Mouse (Mus musculus): Measurements from ENCODE around the gene Fam213b.

The Fam213b gene

DNA sequence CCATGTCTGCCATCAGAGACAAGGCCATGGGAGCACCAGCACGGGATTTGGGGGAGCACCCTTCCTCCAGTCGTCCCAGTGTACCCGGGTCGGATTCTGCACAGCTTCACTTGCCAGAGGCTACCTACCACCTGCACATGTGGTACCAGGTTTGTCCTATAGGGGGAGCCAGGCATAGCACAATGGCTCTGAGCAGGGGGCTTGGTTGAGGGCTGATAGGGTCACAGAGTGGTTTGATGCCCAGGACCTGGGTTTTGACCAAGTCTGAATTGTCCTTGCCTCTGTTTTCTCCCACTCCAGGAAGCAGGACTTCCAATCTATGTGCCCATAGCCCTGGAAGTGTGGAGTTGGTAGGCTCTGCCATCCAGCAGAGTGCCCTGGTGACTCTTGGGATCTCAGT is 26.5 kb upstream of the Fam213b start:
- peak in 1 of 2 experiments; percentile 64 for DNase-seq (ENCODE audit: inconsistent age in 2 of 2, low spot score in 1 of 2)

DNA sequence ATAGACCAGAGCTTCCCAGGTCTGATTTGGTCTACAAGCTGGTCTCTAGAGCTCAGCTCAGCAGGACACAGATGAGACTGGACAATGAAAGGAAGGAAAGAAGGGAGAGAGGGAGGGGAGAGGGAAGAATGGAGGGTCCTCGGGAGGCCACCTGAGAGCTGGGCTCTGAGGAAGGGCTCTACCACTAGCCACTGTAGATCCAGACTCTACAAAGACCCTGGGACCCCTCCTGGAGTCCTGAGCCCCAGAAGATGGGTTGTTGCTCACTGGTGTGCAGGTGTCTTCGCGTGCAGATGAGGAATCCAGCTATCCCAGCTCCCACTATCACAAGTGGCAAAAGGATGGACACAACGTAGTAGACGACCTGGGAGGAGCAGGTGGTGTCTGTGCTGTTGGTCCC is 24.0 kb upstream of the Fam213b start:
- no peak for DNase-seq (ENCODE audit: inconsistent age in 2 of 2, low spot score in 1 of 2)

DNA sequence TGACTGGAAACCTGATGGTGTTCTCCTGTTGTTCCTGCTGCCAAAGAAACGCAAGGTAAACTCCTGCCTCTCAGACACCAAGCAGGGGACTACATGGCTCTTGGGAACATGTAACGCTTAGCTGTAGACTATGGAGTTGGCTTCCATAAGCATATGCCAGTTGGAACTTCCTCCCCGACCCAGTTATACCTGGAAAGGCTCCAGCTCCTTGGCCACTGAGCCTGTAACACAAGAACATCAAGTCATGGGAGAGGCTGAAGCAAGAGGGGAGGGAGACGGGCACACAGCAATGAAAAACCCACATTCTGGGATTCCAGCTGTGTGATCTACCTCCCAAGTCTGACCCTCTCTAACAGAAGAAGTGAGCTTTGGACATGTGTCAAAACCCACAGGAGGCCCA is 23.4 kb upstream of the Fam213b start:
- no peak for DNase-seq (ENCODE audit: inconsistent age in 2 of 2, low spot score in 1 of 2)

DNA sequence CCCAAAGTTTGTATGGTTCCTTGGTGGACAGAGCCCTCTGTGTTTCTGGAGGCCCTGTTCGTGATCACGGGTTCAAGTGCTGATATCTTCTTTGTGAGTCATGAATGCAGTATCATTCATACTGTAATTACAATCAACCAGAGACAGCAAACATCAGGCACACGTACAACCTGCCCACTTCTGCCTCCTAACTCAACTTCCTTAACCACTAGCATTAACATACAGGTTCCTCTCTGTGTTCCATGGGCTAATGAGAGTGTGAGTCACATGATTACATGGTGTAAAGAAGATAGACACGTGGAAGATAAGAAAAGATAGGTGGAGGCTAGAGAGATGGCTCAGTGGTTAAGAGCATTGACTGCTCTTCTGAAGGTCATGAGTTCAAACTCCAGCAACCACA is 17.7 kb upstream of the Fam213b start:
- DNase-seq (ENCODE audit: inconsistent age in 2 of 2, low spot score in 1 of 2): no peak

DNA sequence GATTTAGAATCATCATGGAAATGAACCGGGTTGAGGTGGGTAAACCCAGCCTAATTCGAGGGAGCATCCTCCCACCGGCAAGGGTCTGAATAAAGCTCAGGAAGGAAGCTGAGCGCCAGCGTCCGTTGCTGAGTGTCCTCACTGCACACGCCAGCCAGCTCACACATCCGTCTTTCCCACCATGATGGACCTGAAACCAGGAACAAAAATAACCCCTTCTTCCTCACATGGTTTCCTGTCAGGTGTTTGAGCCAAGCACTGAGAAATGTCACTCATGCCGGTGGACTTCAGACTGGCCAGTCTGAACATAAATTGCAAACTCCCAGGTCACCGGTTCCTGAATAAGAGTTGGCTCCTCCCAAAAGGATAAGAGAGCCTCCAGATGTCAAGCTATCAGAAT is 16.4 kb upstream of the Fam213b start:
- no peak for DNase-seq (ENCODE audit: inconsistent age in 2 of 2, low spot score in 1 of 2)

DNA sequence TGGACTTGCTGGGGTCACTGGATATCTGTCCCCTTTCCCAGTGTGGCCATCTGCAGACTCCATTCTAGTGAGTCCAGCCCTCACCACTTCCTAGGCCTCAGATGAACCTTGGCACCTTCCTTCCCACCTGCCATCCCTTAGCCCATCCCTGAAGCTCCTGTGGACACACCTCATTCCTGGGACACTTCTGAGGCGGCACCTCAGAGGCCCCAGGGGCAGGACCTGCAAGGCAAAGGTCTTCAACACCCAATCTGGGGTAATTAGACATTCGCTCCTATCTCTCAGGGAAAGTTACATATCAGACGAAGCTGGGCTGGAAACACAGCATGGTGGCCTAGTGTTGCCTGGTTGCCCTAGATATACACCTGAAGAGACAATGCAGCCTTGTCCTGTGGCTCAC is 15.8 kb upstream of the Fam213b start:
- no peak for DNase-seq (ENCODE audit: inconsistent age in 2 of 2, low spot score in 1 of 2)

DNA sequence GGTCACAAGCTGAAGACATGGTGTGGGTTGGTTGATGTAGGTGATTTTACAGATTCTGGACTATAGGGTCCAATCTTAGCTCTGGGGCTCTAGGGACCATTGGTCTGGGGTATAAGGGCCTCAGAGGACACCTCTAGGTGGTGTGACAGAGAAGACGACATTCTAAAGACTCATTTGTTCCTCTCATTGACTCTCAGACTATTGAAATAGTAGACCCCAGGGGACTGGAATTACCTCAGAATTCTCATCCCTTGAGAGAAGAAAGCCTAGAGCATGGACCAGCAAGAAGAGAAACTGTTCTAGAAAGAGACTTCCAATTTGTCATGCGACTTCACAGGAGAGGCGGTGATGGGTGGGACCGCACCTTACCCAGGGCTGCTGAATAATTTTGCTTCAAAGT is 15.3 kb upstream of the Fam213b start:
- DNase-seq (ENCODE audit: inconsistent age in 2 of 2, low spot score in 1 of 2): no peak

DNA sequence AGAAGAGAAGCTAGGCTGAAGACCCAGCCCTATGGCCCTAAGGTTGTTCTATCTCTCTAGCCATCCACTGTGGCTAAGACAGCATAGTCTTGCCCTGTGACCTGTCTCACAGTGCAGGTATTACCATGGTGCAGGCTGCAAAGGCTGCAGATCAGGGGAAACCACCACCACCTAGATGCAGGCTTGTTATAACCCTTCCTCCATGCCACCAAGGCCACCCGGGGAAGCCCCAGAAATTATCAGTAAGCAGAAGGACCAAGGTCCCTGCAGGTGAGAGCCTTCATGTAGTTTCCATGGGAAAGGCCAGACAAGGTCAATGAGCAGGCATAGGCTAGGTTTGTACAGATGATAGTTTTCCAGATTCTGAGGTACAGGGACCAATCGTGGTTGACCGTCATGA is 14.9 kb upstream of the Fam213b start:
- no peak for DNase-seq (ENCODE audit: inconsistent age in 2 of 2, low spot score in 1 of 2)

DNA sequence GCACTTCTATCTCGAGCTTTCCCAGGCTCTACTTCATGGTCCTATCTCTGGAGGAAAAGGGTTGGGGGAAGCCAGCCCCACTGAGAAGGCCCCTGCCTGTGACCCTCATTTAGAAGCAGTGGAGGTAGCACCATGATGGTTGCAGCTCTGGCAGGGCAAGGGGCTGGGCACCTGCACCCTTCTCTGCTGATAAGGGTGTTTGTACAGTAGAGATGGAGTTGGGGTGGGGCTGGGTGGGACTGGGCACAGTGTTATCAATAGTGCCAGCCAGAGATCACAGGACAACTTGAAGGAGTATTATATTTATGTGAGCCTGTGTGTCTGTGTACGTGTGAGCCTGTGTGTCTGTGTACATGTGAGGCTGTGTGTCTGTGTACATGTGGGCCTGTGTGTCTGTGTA is 12.7 kb upstream of the Fam213b start:
- no peak for DNase-seq (ENCODE audit: inconsistent age in 2 of 2, low spot score in 1 of 2)

DNA sequence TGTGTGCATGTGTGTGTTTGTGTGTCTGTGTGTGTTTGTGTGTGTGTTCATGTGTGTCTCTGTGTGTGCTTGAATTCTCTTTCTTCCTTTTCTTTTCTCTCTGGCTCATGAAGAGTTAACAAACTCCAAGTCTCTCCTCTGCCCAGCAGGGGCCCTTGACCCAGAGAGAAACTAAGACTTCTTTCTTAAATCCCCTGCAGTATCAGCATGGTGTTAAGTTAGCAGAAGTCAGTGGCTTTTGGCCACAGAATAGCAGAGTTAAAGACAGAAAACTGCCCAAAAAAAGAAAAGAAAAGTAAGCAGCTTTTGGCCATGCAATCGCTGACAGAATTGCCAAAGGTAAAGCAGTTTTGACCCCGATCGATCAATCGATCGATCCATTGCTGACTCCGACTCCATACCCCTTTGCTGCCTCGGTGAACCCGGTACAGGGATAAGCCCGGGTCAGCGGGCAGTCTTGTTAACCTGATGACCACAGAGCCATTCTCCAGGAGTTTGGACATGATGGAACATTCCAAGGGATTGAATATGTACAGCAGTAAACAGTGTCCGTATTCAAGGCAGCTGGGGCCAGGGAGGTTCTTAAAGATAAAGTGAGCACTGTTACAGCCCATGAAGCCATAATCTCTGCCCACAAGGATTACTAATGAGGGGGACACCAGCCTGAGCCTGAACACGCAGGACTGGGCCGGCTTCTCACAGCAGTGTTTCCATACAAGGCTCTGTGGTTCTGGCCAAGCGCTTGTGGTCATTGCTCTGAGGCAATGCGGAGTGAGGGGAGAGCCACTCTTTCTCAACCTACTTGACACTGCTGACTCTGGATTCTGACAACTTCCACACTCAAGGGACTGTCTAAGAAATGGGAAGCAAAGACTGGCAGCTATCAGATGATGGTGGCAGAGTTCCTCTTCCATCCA is 11.9 kb upstream of the Fam213b start:
- no peak for DNase-seq (ENCODE audit: inconsistent age in 2 of 2, low spot score in 1 of 2)

DNA sequence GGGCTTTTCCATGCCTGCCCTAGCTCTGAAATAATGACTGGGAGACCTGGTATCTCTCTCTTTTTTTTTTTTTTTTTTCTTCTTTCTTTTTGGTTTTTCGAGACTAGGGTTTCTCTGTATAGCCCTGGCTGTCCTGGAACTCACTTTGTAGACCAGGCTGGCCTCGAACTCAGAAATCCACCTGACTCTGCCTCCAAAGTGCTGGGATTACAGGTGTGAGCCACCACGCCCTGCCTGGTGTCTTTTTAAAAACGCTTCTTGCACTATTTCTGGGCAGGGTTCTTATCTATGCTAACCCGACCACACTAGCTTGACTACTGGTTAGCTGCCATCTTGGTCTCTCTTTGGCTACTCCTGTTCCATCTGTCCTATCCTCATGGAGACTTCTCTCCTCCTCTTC is 9.6 kb upstream of the Fam213b start:
- DNase-seq (ENCODE audit: inconsistent age in 2 of 2, low spot score in 1 of 2): no peak

DNA sequence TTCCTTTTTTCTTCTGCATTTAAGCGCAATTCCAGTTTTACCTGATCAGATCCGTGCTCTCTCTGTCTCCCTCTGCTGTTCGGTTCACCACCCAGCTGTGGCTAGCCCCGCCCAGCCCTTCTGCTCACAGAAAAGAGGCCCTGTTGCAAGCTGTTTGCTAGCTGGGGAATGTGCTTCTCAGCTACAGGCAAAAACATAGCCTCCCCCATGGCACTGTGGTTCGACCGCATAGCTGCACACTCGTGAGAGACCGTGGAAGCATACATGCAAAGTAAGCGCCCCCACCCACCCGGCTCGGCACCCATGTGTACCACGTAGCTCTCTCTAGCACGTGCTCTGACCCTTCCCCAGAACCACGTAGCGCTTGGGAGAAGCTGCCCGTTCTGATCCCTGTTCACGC is 8.9 kb upstream of the Fam213b start:
- peak; percentile 54 to 82 for DNase-seq (ENCODE audit: inconsistent age in 2 of 2, low spot score in 1 of 2)

DNA sequence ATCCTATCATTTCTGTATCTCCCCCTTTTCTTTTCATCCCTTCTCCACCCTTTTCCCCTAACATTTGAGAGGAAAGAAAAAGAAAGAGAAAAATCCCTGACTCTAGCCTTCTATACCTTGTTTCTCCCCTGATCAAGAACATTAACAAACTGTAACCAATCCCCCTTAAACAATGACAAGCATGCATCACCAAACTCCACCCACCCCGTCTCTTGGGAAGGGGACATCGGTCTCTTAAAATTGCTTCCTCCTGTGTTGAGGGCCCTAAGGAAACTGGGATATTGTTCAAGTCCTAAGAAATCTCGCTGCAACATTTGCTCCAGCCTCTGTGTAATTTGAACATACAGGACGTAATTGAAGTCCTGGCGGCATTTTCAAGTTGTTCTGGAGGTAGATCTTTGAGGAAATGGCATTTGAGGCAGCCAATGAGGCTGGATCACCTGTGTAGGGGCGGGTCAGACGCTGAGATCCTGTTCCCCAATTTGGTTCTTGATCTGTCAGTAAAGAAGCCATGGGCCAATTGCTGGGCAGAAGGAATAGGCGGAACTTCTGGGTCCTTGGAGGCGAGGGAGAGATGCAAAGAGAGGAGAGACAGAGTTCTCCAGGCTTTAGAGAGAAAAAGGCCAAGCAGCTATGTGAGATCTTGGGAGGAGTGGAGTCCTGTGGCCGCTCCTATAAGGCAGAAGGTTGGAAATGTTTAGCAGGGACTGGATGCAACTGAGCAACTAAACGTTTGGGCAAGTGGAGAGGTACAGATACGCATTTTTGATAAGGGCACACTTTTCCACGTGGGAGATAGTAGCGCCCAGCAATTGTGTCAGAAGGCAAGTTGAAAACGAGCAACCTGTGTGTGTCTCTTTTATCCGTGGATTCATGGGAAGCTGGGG is 5.5 kb upstream of the Fam213b start:
- DNase-seq (ENCODE audit: inconsistent age in 2 of 2, low spot score in 1 of 2): peak; percentile 70 to 92

DNA sequence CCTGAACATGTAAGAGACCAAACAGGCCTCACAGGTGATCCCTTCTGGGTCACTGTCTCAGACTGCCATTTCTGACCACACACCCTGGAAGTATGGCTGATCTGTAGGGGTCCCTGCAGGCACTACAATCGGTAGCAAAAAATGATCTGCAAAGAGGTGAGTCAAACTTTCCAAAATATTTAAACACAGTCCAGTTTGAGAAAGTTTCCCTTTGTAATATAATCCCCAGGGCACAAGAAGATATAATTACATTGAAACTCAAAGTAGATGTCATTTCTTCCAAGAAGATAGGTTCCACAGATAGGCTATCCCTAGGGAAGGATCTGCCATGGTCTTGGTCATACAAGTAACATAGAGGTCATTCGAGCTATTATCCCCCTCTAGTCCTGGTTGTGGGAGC is 3.4 kb upstream of the Fam213b start:
- no peak for DNase-seq (ENCODE audit: inconsistent age in 2 of 2, low spot score in 1 of 2)

DNA sequence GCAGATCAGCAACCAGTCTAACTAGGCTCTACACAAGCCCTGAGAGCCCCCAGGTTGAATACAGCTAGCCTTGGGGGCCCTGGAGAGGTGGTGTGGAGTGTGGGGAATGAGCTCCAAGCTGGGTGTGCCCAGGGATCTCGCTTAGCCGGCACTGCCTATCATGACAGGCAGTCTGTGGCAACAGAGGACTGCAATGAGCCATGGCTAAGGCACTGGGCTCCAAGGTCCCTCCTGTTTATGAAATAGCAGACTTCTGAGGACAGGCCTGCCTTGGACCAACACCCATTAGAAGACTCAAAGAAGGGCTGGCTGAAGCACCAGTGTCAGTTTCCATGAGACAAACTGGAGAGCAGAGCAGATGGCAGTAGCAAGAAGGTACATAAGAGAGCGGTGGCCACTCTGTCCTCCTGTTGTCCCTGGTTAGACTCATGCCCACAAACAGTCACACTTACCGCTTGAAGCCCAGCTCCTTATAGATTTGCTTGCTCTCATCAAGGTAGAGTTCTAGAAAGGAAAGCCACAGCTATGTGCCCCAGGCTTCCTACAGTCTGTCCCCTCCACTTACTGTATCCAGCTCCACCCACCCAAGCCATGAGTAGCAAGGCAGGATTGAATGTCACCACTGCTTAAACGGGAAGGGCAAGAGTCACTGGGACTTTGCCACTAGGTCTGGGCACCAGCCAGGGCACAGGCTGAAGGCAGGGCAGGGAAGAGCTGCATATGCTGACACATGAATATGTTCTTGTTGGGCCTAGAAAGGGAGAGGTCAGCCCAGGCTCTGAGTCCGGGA is 1.1 kb downstream of the Fam213b start:
- peak in 1 of 2 experiments; percentile 74 for DNase-seq (ENCODE audit: inconsistent age in 2 of 2, low spot score in 1 of 2)

DNA sequence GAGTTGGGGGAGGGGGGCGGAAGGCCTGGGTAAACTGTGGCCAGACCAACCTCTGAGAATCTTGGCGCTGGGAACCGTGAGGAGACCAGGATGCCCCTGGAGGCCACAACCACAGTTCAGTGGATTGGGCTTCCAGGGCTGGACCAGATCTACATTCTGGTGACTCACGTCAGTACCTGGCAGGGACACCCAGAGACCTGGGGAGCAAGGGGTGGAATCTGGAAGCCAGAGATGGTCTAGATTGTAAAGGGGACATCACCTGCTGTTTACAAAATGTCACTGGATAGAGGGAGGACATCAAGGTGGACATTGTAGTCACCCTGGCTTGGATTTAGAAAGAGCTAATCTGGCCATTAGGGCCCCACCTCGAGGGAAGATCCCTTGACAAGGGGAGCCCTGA is 3.4 kb downstream of the Fam213b start:
- no peak for DNase-seq (ENCODE audit: inconsistent age in 2 of 2, low spot score in 1 of 2)

DNA sequence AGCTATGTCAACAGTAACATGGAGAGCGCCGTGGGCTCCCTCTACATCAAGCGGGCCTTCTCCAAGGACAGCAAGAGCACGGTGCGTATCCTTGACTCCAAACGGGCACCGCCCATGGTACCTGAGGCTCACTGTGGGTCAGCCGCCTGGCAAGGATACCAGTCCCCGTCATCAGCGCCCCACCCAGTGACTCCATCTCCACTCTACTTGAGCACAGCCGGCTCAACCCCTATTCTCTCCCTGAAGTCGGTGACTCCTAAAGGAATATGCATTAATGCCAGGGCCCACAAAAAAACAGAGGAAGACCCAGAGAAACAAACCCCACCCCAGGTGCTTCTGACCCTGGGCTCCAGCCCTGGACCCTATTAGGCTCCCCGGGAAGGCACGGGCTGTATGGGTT is 8.0 kb downstream of the Fam213b start:
- DNase-seq (ENCODE audit: inconsistent age in 2 of 2, low spot score in 1 of 2): no peak

DNA sequence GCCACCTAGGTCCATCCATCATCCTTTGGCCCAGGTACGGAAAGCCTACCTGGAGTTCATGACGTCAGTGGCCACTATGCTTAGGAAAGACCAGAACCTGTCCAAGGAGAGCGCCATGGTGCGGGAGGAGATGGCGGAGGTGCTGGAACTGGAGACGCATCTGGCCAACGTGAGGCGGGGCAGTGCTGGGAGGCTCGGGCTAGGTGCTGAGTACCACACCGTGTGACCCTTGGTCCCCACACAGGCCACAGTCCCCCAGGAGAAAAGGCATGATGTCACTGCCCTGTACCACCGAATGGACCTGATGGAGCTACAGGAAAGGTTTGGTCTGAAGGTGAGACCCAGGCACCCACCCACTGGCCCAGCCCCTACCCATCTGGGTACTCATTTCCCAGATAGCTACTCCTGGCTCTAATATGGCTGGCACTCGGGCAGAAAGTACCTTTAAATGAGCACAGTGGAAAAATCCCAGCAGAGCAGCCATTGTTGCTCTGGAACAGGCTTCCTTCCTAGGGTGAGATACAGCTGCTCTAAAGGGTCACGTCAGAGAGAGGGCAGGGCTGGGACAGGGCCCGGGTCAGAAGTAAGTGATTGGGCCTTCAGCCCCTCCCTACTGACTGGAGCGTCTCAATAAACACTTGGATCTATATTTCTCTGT is 11.2 kb downstream of the Fam213b start:
- no peak for DNase-seq (ENCODE audit: inconsistent age in 2 of 2, low spot score in 1 of 2)

DNA sequence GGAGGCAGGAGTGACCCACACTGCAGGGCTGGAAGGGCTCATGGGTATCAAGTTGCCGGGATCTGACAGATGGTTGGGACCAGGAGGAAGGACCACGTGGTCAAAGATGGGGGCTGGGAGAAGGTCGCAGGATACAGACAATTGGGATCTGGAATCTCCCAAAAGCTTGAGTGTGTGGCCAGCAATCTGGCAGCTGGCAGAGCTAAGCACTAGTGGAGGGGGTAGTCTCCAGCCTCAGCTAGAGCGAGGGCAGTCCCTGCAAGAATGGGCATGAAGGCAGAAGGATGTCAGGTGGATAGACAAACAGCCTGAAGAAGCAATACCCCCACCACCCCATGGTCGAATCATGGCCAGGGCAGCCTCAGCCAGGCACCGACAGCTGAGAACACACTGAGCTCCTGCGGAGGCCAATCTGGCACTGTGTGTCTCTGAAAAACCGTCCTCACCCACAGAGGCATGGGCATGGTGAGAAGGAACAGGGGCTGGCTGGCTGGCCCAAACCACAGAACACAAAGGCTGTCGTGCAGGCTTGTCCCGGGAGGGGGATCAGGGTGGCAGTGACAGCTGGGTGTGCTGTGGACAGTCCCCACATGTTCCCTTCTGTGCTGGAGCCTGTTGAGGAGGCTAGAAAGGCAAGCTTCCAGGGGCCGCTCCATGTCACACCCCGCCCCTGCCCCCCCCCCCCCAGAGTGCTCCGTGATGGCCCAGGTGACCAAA is 11.9 kb downstream of the Fam213b start:
- DNase-seq (ENCODE audit: inconsistent age in 2 of 2, low spot score in 1 of 2): no peak

DNA sequence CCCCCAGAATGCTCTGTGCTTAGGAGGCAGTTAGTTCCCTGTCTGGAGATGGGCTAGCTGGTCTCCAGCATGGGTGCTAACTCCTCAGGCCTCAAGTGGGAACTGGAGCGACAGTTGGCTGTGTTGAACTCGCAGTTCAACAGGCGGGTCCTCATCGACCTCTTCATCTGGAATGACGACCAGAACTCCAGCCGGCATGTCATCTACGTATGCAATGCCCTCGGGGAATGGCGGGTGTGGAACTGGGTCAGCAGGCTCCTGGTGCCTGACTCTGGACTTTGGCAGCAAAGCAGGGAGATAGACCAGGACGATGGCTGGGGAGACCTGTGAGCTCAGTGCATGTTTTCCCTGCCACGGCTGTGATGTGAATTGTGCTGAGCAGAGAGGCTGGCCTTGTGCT is 13.5 kb downstream of the Fam213b start:
- DNase-seq (ENCODE audit: inconsistent age in 2 of 2, low spot score in 1 of 2): no peak
